Mouse (Mus musculus): ENCODE measurements at regions not wholly inside any gene's neighbourhood (a gene's known extent, or its start where the extent isn't known, plus 50 kb on each side); places are given as distances from the start of the nearest gene placed in this dataset.
A peak's percentile ranks its signal among the peaks of the same experiment; 100 is the strongest.

GRCm38 (mm10) chr4:12784479-12784878, 612.7 kb upstream of the Fam92a start:
- no peak overlapping the region for H3K27ac ChIP-seq (ENCODE audit: low read length)
- 82% methylated on average over 3 of the region's 3 CpGs for WGBS
- peaks cover 10% of the 10 kb centered on the region; the same call in 1 of the 2 replicates for H3K4me1 ChIP-seq (ENCODE audit: control insufficient read depth, insufficient read depth, low read length)
- H3K36me3 ChIP-seq (ENCODE audit: control insufficient read depth, insufficient read depth, low read length): no peaks in the 10 kb centered on the region
- no peak overlapping the region for H3K4me3 ChIP-seq (ENCODE audit: low read length)
- no peak overlapping the region for H3K9ac ChIP-seq (ENCODE audit: low read depth, low read length)
- ATAC-seq: no peak
- no peaks in the 10 kb centered on the region for H3K9me3 ChIP-seq (ENCODE audit: control insufficient read depth, low read length)
- no peak overlapping the region for H3K4me2 ChIP-seq (ENCODE audit: low read depth, low read length)
- no peaks in the 10 kb centered on the region for H3K27me3 ChIP-seq (replicated peaks; ENCODE audit: control insufficient read depth, insufficient read depth, low read length)

GRCm38 (mm10) chr4:12784068-12784467, 612.3 kb upstream of the Fam92a start:
- Histone ChIP-seq H3K4me1 (ENCODE audit: control insufficient read depth, insufficient read depth, low read length) (peaks cover 10% of the 10 kb centered on the region; the same call in 1 of the 2 replicates), H3K36me3 (ENCODE audit: control insufficient read depth, insufficient read depth, low read length) (no peaks in the 10 kb centered on the region), H3K9ac (ENCODE audit: low read depth, low read length) (no peak overlapping the region), H3K27ac (ENCODE audit: low read length) (no peak overlapping the region), H3K9me3 (ENCODE audit: control insufficient read depth, low read length) (no peaks in the 10 kb centered on the region), H3K4me3 (ENCODE audit: low read length) (no peak overlapping the region), H3K4me2 (ENCODE audit: low read depth, low read length) (no peak overlapping the region), H3K27me3 (replicated peaks; ENCODE audit: control insufficient read depth, insufficient read depth, low read length) (no peaks in the 10 kb centered on the region)
- 85% methylated on average over 11 of the region's 11 CpGs for WGBS
- no peak for ATAC-seq

- ATAC-seq: peak; percentile 46; the same call in 1 of the 2 replicates
- Histone ChIP-seq H3K4me3 (ENCODE audit: low read length) (no peak overlapping the region), H3K9ac (ENCODE audit: low read depth, low read length) (no peak overlapping the region), H3K4me1 (ENCODE audit: control insufficient read depth, insufficient read depth, low read length) (peaks cover 10% of the 10 kb centered on the region; the same call in 1 of the 2 replicates), H3K4me2 (ENCODE audit: low read depth, low read length) (no peak overlapping the region), H3K9me3 (ENCODE audit: control insufficient read depth, low read length) (no peaks in the 10 kb centered on the region), H3K36me3 (ENCODE audit: control insufficient read depth, insufficient read depth, low read length) (no peaks in the 10 kb centered on the region), H3K27me3 (replicated peaks; ENCODE audit: control insufficient read depth, insufficient read depth, low read length) (no peaks in the 10 kb centered on the region), H3K27ac (ENCODE audit: low read length) (peak overlapping the region; percentile 33)
- 46% methylated on average over 10 of the region's 10 CpGs for WGBS
These were observed 610.4 kb upstream of the Fam92a start for GRCm38 (mm10) chr4:12781969-12782904.

GRCm38 (mm10) chr4:12780254-12780653, 608.4 kb upstream of the Fam92a start:
- no peak for ATAC-seq
- no peak overlapping the region for H3K4me2 ChIP-seq (ENCODE audit: low read depth, low read length)
- no peak overlapping the region for H3K27ac ChIP-seq (ENCODE audit: low read length)
- no peaks in the 10 kb centered on the region for H3K36me3 ChIP-seq (ENCODE audit: control insufficient read depth, insufficient read depth, low read length)
- no peak overlapping the region for H3K9ac ChIP-seq (ENCODE audit: low read depth, low read length)
- peaks cover 10% of the 10 kb centered on the region; the same call in 1 of the 2 replicates for H3K4me1 ChIP-seq (ENCODE audit: control insufficient read depth, insufficient read depth, low read length)
- no peaks in the 10 kb centered on the region for H3K9me3 ChIP-seq (ENCODE audit: control insufficient read depth, low read length)
- no peaks in the 10 kb centered on the region for H3K27me3 ChIP-seq (replicated peaks; ENCODE audit: control insufficient read depth, insufficient read depth, low read length)
- 84% methylated on average over 2 of the region's 2 CpGs for WGBS
- H3K4me3 ChIP-seq (ENCODE audit: low read length): no peak overlapping the region

GRCm38 (mm10) chr4:12779211-12779610, 607.4 kb upstream of the Fam92a start:
- no peak for ATAC-seq
- no peak overlapping the region for H3K4me2 ChIP-seq (ENCODE audit: low read depth, low read length)
- no peak overlapping the region for H3K4me3 ChIP-seq (ENCODE audit: low read length)
- WGBS: 74% methylated on average over 1 of the region's 1 CpGs
- no peak overlapping the region for H3K27ac ChIP-seq (ENCODE audit: low read length)
- no peaks in the 10 kb centered on the region for H3K36me3 ChIP-seq (ENCODE audit: control insufficient read depth, insufficient read depth, low read length)
- H3K9ac ChIP-seq (ENCODE audit: low read depth, low read length): no peak overlapping the region
- no peaks in the 10 kb centered on the region for H3K27me3 ChIP-seq (replicated peaks; ENCODE audit: control insufficient read depth, insufficient read depth, low read length)
- no peaks in the 10 kb centered on the region for H3K9me3 ChIP-seq (ENCODE audit: control insufficient read depth, low read length)
- peaks cover 10% of the 10 kb centered on the region; the same call in 1 of the 2 replicates for H3K4me1 ChIP-seq (ENCODE audit: control insufficient read depth, insufficient read depth, low read length)

- H3K9me3 ChIP-seq (ENCODE audit: control insufficient read depth, low read length): no peaks in the 10 kb centered on the region
- no peak overlapping the region for H3K9ac ChIP-seq (ENCODE audit: low read depth, low read length)
- no peak overlapping the region for H3K4me3 ChIP-seq (ENCODE audit: low read length)
- H3K27me3 ChIP-seq (replicated peaks; ENCODE audit: control insufficient read depth, insufficient read depth, low read length): no peaks in the 10 kb centered on the region
- no peak for ATAC-seq
- H3K4me1 ChIP-seq (ENCODE audit: control insufficient read depth, insufficient read depth, low read length): peaks cover 12% of the 10 kb centered on the region; the same call in 1 of the 2 replicates
- H3K27ac ChIP-seq (ENCODE audit: low read length): no peak overlapping the region
- no peaks in the 10 kb centered on the region for H3K36me3 ChIP-seq (ENCODE audit: control insufficient read depth, insufficient read depth, low read length)
- 74% methylated on average over 2 of the region's 2 CpGs for WGBS
- H3K4me2 ChIP-seq (ENCODE audit: low read depth, low read length): no peak overlapping the region
These were observed 606.3 kb upstream of the Fam92a start for GRCm38 (mm10) chr4:12778163-12778562.

GRCm38 (mm10) chr4:12776217-12776578, 604.4 kb upstream of the Fam92a start:
- H3K4me3 ChIP-seq (ENCODE audit: low read length): no peak overlapping the region
- H3K9ac ChIP-seq (ENCODE audit: low read depth, low read length): no peak overlapping the region
- 76% methylated on average over 2 of the region's 2 CpGs for whole genome bisulfite sequencing
- 0 out of 2 replicates have a peak, but pooled peaks cover 2% of the 10 kb centered on the region for H3K4me1 ChIP-seq (ENCODE audit: control insufficient read depth, insufficient read depth, low read length)
- H3K4me2 ChIP-seq (ENCODE audit: low read depth, low read length): no peak overlapping the region
- no peak for ATAC-seq
- H3K36me3 ChIP-seq (ENCODE audit: control insufficient read depth, insufficient read depth, low read length): no peaks in the 10 kb centered on the region
- H3K27ac ChIP-seq (ENCODE audit: low read length): no peak overlapping the region
- no peaks in the 10 kb centered on the region for H3K9me3 ChIP-seq (ENCODE audit: control insufficient read depth, low read length)
- H3K27me3 ChIP-seq (replicated peaks; ENCODE audit: control insufficient read depth, insufficient read depth, low read length): no peaks in the 10 kb centered on the region

- H3K27ac ChIP-seq (ENCODE audit: low read length): no peak overlapping the region
- H3K36me3 ChIP-seq (ENCODE audit: control insufficient read depth, insufficient read depth, low read length): no peaks in the 10 kb centered on the region
- no peak for ATAC-seq
- no peak overlapping the region for H3K4me3 ChIP-seq (ENCODE audit: low read length)
- H3K9ac ChIP-seq (ENCODE audit: low read depth, low read length): no peak overlapping the region
- no peaks in the 10 kb centered on the region for H3K27me3 ChIP-seq (replicated peaks; ENCODE audit: control insufficient read depth, insufficient read depth, low read length)
- WGBS: 67% methylated on average over 3 of the region's 3 CpGs
- no peak overlapping the region for H3K4me2 ChIP-seq (ENCODE audit: low read depth, low read length)
- 0 out of 2 replicates have a peak, but pooled peaks cover 2% of the 10 kb centered on the region for H3K4me1 ChIP-seq (ENCODE audit: control insufficient read depth, insufficient read depth, low read length)
- H3K9me3 ChIP-seq (ENCODE audit: control insufficient read depth, low read length): no peaks in the 10 kb centered on the region
These were observed 603.9 kb upstream of the Fam92a start for GRCm38 (mm10) chr4:12775524-12776216.

- WGBS: 68% methylated on average over 4 of the region's 4 CpGs
- no peaks in the 10 kb centered on the region for H3K9me3 ChIP-seq (ENCODE audit: control insufficient read depth, low read length)
- ATAC-seq: no peak
- H3K4me3 ChIP-seq (ENCODE audit: low read length): no peak overlapping the region
- no peaks in the 10 kb centered on the region for H3K36me3 ChIP-seq (ENCODE audit: control insufficient read depth, insufficient read depth, low read length)
- no peaks in the 10 kb centered on the region for H3K27me3 ChIP-seq (replicated peaks; ENCODE audit: control insufficient read depth, insufficient read depth, low read length)
- 0 out of 2 replicates have a peak, but pooled peaks cover 2% of the 10 kb centered on the region for H3K4me1 ChIP-seq (ENCODE audit: control insufficient read depth, insufficient read depth, low read length)
- no peak overlapping the region for H3K9ac ChIP-seq (ENCODE audit: low read depth, low read length)
- no peak overlapping the region for H3K27ac ChIP-seq (ENCODE audit: low read length)
- no peak overlapping the region for H3K4me2 ChIP-seq (ENCODE audit: low read depth, low read length)
These were observed 603.3 kb upstream of the Fam92a start for GRCm38 (mm10) chr4:12775090-12775489.

Measured in intestine, embryonic 16.5 days (tissue).